Mouse (Mus musculus): ENCODE measurements around the gene Mark4. TPM values are rescaled to one million over a fixed set of nuclear protein-coding genes. Genes with fewer than 3 reads are reported as not detected.

The Mark4 gene
- polyA plus RNA-seq, 1 experiment, result 36.3 TPM

- no peak for DNase-seq
- no peaks in the 10 kb centered on the region for H3K27me3 ChIP-seq (ENCODE audit: control insufficient read depth, insufficient read depth, low read length)
- no peak for TF ChIP-seq CTCF (IDR thresholded peaks at IDR 0.05; ENCODE audit: borderline replicate concordance, control insufficient read depth, extremely low read depth, insufficient read depth, low read length, poor library complexity)
- TF ChIP-seq POLR2A (IDR thresholded peaks at IDR 0.05; ENCODE audit: control insufficient read depth, extremely low read depth, insufficient read depth, low read length, poor library complexity), result no peak
- WGBS, result 83% methylated on average over 5 of the region's 5 CpGs
- H3K36me3 ChIP-seq (ENCODE audit: control insufficient read depth, insufficient read depth, low read length), result no peaks in the 10 kb centered on the region
- peaks cover 4% of the 10 kb centered on the region for H3K4me1 ChIP-seq (replicated peaks; ENCODE audit: control insufficient read depth, insufficient read depth, low read length)
- H3K27ac ChIP-seq (ENCODE audit: control insufficient read depth, insufficient read depth, low read length), result no peak overlapping the region
- H3K4me3 ChIP-seq (ENCODE audit: control insufficient read depth, insufficient read depth, low read length), result no peak overlapping the region
Observed at GRCm38 (mm10) chr7:19411783-19412182, 46.8 kb downstream of the Mark4 start.

GRCm38 (mm10) chr7:19410766-19411344, 47.8 kb downstream of the Mark4 start:
- 89% methylated on average over 11 of the region's 11 CpGs for WGBS
- H3K36me3 ChIP-seq (ENCODE audit: control insufficient read depth, insufficient read depth, low read length), result no peaks in the 10 kb centered on the region
- DNase-seq, result no peak
- TF ChIP-seq POLR2A (IDR thresholded peaks at IDR 0.05; ENCODE audit: control insufficient read depth, extremely low read depth, insufficient read depth, low read length, poor library complexity) (no peak), CTCF (IDR thresholded peaks at IDR 0.05; ENCODE audit: borderline replicate concordance, control insufficient read depth, extremely low read depth, insufficient read depth, low read length, poor library complexity) (no peak)
- H3K27ac ChIP-seq (ENCODE audit: control insufficient read depth, insufficient read depth, low read length), result no peak overlapping the region
- no peaks in the 10 kb centered on the region for H3K27me3 ChIP-seq (ENCODE audit: control insufficient read depth, insufficient read depth, low read length)
- no peak overlapping the region for H3K4me3 ChIP-seq (ENCODE audit: control insufficient read depth, insufficient read depth, low read length)
- no peaks in the 10 kb centered on the region for H3K4me1 ChIP-seq (replicated peaks; ENCODE audit: control insufficient read depth, insufficient read depth, low read length)

DNA sequence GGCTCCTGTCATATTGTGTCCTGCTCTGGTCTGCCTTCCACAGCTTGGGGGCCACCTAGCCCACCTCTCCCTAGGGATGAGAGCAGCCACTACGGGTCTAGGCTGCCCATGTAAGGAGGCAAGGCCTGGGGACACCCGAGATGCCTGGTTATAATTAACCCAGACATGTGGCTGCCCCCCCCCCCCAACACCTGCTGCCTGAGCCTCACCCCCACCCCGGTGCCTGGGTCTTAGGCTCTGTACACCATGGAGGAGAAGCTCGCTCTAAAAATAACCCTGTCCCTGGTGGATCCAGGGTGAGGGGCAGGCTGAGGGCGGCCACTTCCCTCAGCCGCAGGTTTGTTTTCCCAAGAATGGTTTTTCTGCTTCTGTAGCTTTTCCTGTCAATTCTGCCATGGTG, 48.9 kb downstream of the Mark4 start:
- Histone ChIP-seq H3K4me3 (ENCODE audit: control insufficient read depth, insufficient read depth, low read length) (no peak overlapping the region), H3K27ac (ENCODE audit: control insufficient read depth, insufficient read depth, low read length) (no peak overlapping the region)
- no peak for DNase-seq

DNA sequence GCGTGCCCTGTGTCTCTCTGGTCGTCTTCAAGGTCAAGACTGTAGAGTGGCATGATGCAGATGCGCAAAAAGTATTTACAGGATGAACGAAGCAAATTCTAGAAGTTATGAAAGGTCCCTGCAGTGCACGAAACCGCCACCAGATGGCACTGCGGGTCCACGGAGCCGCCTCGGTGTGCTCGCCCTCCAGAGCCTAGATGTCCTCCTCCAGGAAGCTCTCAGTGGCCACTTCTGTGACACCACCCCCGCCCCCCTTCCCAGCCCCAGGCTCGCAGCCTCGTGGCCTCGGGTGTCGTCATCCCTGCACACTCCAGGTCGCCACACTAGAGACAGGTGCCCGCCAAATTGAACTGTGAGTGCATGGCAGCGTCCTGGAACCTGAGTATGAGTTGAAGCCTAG, 53.2 kb downstream of the Mark4 start:
- no peaks in the 10 kb centered on the region for H3K27me3 ChIP-seq (ENCODE audit: control insufficient read depth, insufficient read depth, low read length)
- H3K4me3 ChIP-seq (ENCODE audit: control insufficient read depth, insufficient read depth, low read length), result no peak overlapping the region
- TF ChIP-seq POLR2A (IDR thresholded peaks at IDR 0.05; ENCODE audit: control insufficient read depth, extremely low read depth, insufficient read depth, low read length, poor library complexity), result no peak
- peak; percentile 86 for TF ChIP-seq CTCF (IDR thresholded peaks at IDR 0.05; ENCODE audit: borderline replicate concordance, control insufficient read depth, extremely low read depth, insufficient read depth, low read length, poor library complexity)
- DNase-seq, result peak; percentile 87
- 2% methylated on average over 19 of the region's 19 CpGs for WGBS
- H3K36me3 ChIP-seq (ENCODE audit: control insufficient read depth, insufficient read depth, low read length), result no peaks in the 10 kb centered on the region
- no peak overlapping the region for H3K27ac ChIP-seq (ENCODE audit: control insufficient read depth, insufficient read depth, low read length)
- H3K4me1 ChIP-seq (replicated peaks; ENCODE audit: control insufficient read depth, insufficient read depth, low read length), result peaks cover 15% of the 10 kb centered on the region

More for the DNA sequence above, 48.9 kb downstream of the Mark4 start:
- Histone ChIP-seq H3K4me1 (replicated peaks; ENCODE audit: control insufficient read depth, insufficient read depth, low read length) (peaks cover 2% of the 10 kb centered on the region), H3K36me3 (ENCODE audit: control insufficient read depth, insufficient read depth, low read length) (no peaks in the 10 kb centered on the region), H3K27me3 (ENCODE audit: control insufficient read depth, insufficient read depth, low read length) (no peaks in the 10 kb centered on the region)
- TF ChIP-seq CTCF (IDR thresholded peaks at IDR 0.05; ENCODE audit: borderline replicate concordance, control insufficient read depth, extremely low read depth, insufficient read depth, low read length, poor library complexity) (no peak), POLR2A (IDR thresholded peaks at IDR 0.05; ENCODE audit: control insufficient read depth, extremely low read depth, insufficient read depth, low read length, poor library complexity) (no peak)
- 72% methylated on average over 6 of the region's 6 CpGs for WGBS

GRCm38 (mm10) chr7:19404476-19404875, 54.1 kb downstream of the Mark4 start, which contains the start of gene Ckm:
Gene Ckm (plus strand): TSS chr7:19404776.
- DNase-seq, result no peak
- peaks cover 21% of the 10 kb centered on the region for H3K4me1 ChIP-seq (replicated peaks; ENCODE audit: control insufficient read depth, insufficient read depth, low read length)
- WGBS, result 54% methylated on average over 7 of the region's 7 CpGs
- no peak for TF ChIP-seq POLR2A (IDR thresholded peaks at IDR 0.05; ENCODE audit: control insufficient read depth, extremely low read depth, insufficient read depth, low read length, poor library complexity)
- no peak for TF ChIP-seq CTCF (IDR thresholded peaks at IDR 0.05; ENCODE audit: borderline replicate concordance, control insufficient read depth, extremely low read depth, insufficient read depth, low read length, poor library complexity)
- H3K36me3 ChIP-seq (ENCODE audit: control insufficient read depth, insufficient read depth, low read length), result no peaks in the 10 kb centered on the region
- H3K27me3 ChIP-seq (ENCODE audit: control insufficient read depth, insufficient read depth, low read length), result no peaks in the 10 kb centered on the region
- peak within 1 kb of the TSS; percentile 68 for H3K4me3 ChIP-seq (ENCODE audit: control insufficient read depth, insufficient read depth, low read length)
- no peak within 1 kb of the TSS for H3K27ac ChIP-seq (ENCODE audit: control insufficient read depth, insufficient read depth, low read length)

GRCm38 (mm10) chr7:19403731-19404296, 54.8 kb downstream of the Mark4 start, which contains the start of gene Klc3:
Gene Klc3 (minus strand): TSS chr7:19404104.
- H3K27me3 ChIP-seq (ENCODE audit: control insufficient read depth, insufficient read depth, low read length), result no peaks in the 10 kb centered on the region
- WGBS, result 2% methylated on average over 62 of the region's 62 CpGs
- H3K27ac ChIP-seq (ENCODE audit: control insufficient read depth, insufficient read depth, low read length), result no peak within 1 kb of the TSS
- peak; percentile 92 for DNase-seq
- peaks cover 25% of the 10 kb centered on the region for H3K4me1 ChIP-seq (replicated peaks; ENCODE audit: control insufficient read depth, insufficient read depth, low read length)
- H3K36me3 ChIP-seq (ENCODE audit: control insufficient read depth, insufficient read depth, low read length), result no peaks in the 10 kb centered on the region
- TF ChIP-seq POLR2A (IDR thresholded peaks at IDR 0.05; ENCODE audit: control insufficient read depth, extremely low read depth, insufficient read depth, low read length, poor library complexity) (peak; percentile 76; the same call in 1 of the 2 replicates), CTCF (IDR thresholded peaks at IDR 0.05; ENCODE audit: borderline replicate concordance, control insufficient read depth, extremely low read depth, insufficient read depth, low read length, poor library complexity) (peak; percentile 51; the same call in 1 of the 2 replicates)
- peak within 1 kb of the TSS; percentile 68 for H3K4me3 ChIP-seq (ENCODE audit: control insufficient read depth, insufficient read depth, low read length)
